Mouse (Mus musculus) MEL (cell line): ENCODE results near the gene Slc25a38.

ENCODE experiments used
- CTCF ChIP-seq, 3 experiments: IDR thresholded peaks in 2 of 3; conservative IDR thresholded peaks in 1 of 3; 2 replicates each; pipeline ENCODE4 v1.5.1; 2011 to 2012; ENCODE audit warnings: low read length in 3 of 3, low read depth in 2 of 3, mild to moderate bottlenecking in 2 of 3, improper control_type of control experiment in 1 of 3, inconsistent platforms in 1 of 3, mixed read lengths in 1 of 3, moderate library complexity in 1 of 3; ENCODE audit not compliant: control insufficient read depth in 1 of 3, insufficient read depth in 1 of 3, poor library complexity in 1 of 3, severe bottlenecking in 1 of 3
- EP300 ChIP-seq, 2 experiments: IDR thresholded peaks; 2 replicates each; pipeline ENCODE4 v1.6.1; 2011; ENCODE audit warnings: improper control_type of control experiment in 2 of 2, low read length in 2 of 2, low read depth in 1 of 2, mild to moderate bottlenecking in 1 of 2
- ETS1 ChIP-seq: IDR thresholded peaks from 2 replicates; pipeline ENCODE4 v1.6.1; 2012; ENCODE audit warnings: low read depth, mild to moderate bottlenecking, inconsistent platforms, low read length, improper control_type of control experiment, moderate library complexity
- NELFE ChIP-seq: IDR thresholded peaks from 2 replicates; pipeline ENCODE4 v1.6.1; 2011; ENCODE audit warnings: low read depth, low read length, improper control_type of control experiment
- POLR2A ChIP-seq, 2 experiments: IDR thresholded peaks; 2 replicates each; pipeline ENCODE4 v1.6.1; 2011 to 2012; ENCODE audit warnings: low read length in 2 of 2, mild to moderate bottlenecking in 2 of 2, control low read depth in 1 of 2, improper control_type of control experiment in 1 of 2, low read depth in 1 of 2, moderate library complexity in 1 of 2; ENCODE audit not compliant: control insufficient read depth in 1 of 2, insufficient read depth in 1 of 2, poor library complexity in 1 of 2
- RCOR1 ChIP-seq: IDR thresholded peaks from 2 replicates; pipeline ENCODE4 v1.6.1; 2012; ENCODE audit warnings: low read depth, mild to moderate bottlenecking, inconsistent platforms, low read length, improper control_type of control experiment
- SMC3 ChIP-seq: IDR thresholded peaks from 2 replicates; pipeline ENCODE4 v1.6.1; 2011; ENCODE audit warnings: low read depth, low read length, improper control_type of control experiment
- USF2 ChIP-seq, 2 experiments: IDR thresholded peaks; 2 replicates each; pipeline ENCODE4 v1.6.1; 2011 to 2012; ENCODE audit warnings: improper control_type of control experiment in 2 of 2, low read length in 2 of 2, borderline replicate concordance in 1 of 2, inconsistent platforms in 1 of 2, low read depth in 1 of 2, mild to moderate bottlenecking in 1 of 2; ENCODE audit not compliant: insufficient read depth in 1 of 2

GRCm38 (mm10) chr9:120099304-120099703 lies 10.9 kb upstream of the Slc25a38 start:
- no peak for TF ChIP-seq EP300 (IDR thresholded peaks at IDR 0.05; ENCODE audit: low read depth in 1 of 2, low read length in 2 of 2)
- TF ChIP-seq POLR2A (IDR thresholded peaks at IDR 0.05; ENCODE audit: control insufficient read depth in 1 of 2, insufficient read depth in 1 of 2, low read depth in 1 of 2, low read length in 2 of 2, poor library complexity in 1 of 2) = no peak
- no peak for TF ChIP-seq NELFE
- no peak for TF ChIP-seq USF2 (IDR thresholded peaks at IDR 0.05; ENCODE audit: borderline replicate concordance in 1 of 2, insufficient read depth in 1 of 2, low read depth in 1 of 2, low read length in 2 of 2)
- no peak for TF ChIP-seq CTCF (IDR thresholded peaks at IDR 0.05 in 2 of 3, conservative IDR thresholded peaks at IDR 0.05 in 1 of 3; ENCODE audit: control insufficient read depth in 1 of 3, insufficient read depth in 1 of 3, low read depth in 2 of 3, low read length in 3 of 3, poor library complexity in 1 of 3, severe bottlenecking in 1 of 3)
- TF ChIP-seq SMC3 = no peak
- no peak for TF ChIP-seq ETS1
- TF ChIP-seq RCOR1 = no peak
